Mouse (Mus musculus): ENCODE data around the gene Rhpn2. TPM values are rescaled to one million over a fixed set of nuclear protein-coding genes. Genes with fewer than 3 reads are reported as not detected.

Rhpn2 gene
- polyA plus RNA-seq, 1 experiment, result 7.5 TPM

DNA sequence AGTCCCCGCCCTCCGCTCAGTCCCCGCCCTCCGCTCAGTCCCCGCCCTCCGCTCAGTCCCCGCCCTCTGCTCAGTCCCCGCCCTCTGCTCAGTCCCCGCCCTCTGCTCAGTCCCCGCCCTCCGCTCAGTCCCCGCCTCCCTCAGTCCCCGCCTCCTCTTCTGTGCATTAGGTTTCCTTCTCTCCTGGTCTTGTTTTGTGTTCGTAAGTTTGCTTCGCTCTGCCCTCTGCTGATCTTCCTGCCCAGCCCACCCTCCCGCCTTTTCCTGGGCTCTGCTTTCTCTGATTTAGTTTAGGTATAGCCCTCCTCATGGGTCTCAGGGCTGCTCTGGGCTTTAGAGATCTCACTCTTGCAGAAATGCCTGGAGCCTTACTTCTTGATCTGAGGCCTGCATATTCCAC lies 47.9 kb downstream of the Rhpn2 start:
- no peak for DNase-seq
- peaks cover 6% of the 10 kb centered on the region; the same call in 1 of the 2 replicates for H3K4me1 ChIP-seq (ENCODE audit: control insufficient read depth, insufficient read depth, low read length)
- WGBS, result 76% methylated on average over 16 of the region's 16 CpGs
- TF ChIP-seq CTCF (IDR thresholded peaks at IDR 0.05; ENCODE audit: insufficient read depth, low read length) (no peak), POLR2A (IDR thresholded peaks at IDR 0.05; ENCODE audit: borderline replicate concordance, extremely low read depth, low read depth, low read length) (no peak)
- H3K4me3 ChIP-seq (replicated peaks; ENCODE audit: extremely low read depth, low read depth, low read length), result no peak overlapping the region

DNA sequence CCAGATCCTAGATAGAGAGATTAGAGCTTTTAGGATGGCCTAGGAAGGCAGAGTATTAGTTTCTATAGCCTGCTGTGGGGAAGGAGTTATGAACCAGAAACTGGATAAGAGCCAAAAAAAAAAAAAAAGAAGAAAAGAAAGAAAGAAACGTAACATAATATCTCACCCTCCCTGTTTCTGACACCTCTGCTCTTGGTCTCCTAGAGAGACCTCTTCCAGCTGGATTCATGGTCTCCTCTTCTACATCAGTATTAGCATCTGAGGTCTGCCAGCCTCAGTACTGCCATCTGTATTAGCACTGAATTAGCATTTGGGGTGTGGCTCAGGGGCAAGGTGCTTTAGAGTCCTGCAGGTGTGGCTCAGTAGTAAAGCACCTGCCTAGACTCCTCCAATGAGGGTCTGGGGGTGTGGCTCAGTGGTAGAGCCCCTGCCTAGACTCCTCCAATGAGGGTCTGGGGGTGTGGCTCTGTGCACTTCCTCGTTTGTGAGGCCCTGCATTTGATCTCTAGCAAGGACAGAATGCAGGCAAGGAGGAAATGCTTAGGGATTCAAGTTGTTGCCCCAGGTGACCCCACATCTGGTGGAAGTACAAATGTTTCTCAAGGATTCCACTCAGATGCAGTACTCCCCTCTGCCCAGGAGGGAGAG lies 48.9 kb downstream of the Rhpn2 start:
- peaks cover 7% of the 10 kb centered on the region; the same call in 1 of the 2 replicates for H3K4me1 ChIP-seq (ENCODE audit: control insufficient read depth, insufficient read depth, low read length)
- no peak overlapping the region for H3K4me3 ChIP-seq (replicated peaks; ENCODE audit: extremely low read depth, low read depth, low read length)
- TF ChIP-seq POLR2A (IDR thresholded peaks at IDR 0.05; ENCODE audit: borderline replicate concordance, extremely low read depth, low read depth, low read length) (no peak), CTCF (IDR thresholded peaks at IDR 0.05; ENCODE audit: insufficient read depth, low read length) (no peak)
- no peak for DNase-seq
- 51% methylated on average over 2 of the region's 2 CpGs for WGBS

- WGBS, result 38% methylated on average over 6 of the region's 6 CpGs
- Histone ChIP-seq H3K4me3 (replicated peaks; ENCODE audit: extremely low read depth, low read depth, low read length) (no peak overlapping the region), H3K4me1 (ENCODE audit: control insufficient read depth, insufficient read depth, low read length) (peaks cover 7% of the 10 kb centered on the region; the same call in 1 of the 2 replicates)
- peak; percentile 18; the same call in 1 of the 2 replicates for TF ChIP-seq POLR2A (IDR thresholded peaks at IDR 0.05; ENCODE audit: borderline replicate concordance, extremely low read depth, low read depth, low read length)
- peak; percentile 48 for TF ChIP-seq CTCF (IDR thresholded peaks at IDR 0.05; ENCODE audit: insufficient read depth, low read length)
- DNase-seq, result peak; percentile 57
These were observed 52.6 kb downstream of the Rhpn2 start for GRCm38 (mm10) chr7:35386525-35386952.

GRCm38 (mm10) chr7:35388694-35389093 lies 54.7 kb downstream of the Rhpn2 start:
- no peak overlapping the region for H3K4me3 ChIP-seq (replicated peaks; ENCODE audit: extremely low read depth, low read depth, low read length)
- DNase-seq, result no peak
- TF ChIP-seq CTCF (IDR thresholded peaks at IDR 0.05; ENCODE audit: insufficient read depth, low read length), result no peak
- no peak for TF ChIP-seq POLR2A (IDR thresholded peaks at IDR 0.05; ENCODE audit: borderline replicate concordance, extremely low read depth, low read depth, low read length)
- H3K4me1 ChIP-seq (ENCODE audit: control insufficient read depth, insufficient read depth, low read length), result peaks cover 7% of the 10 kb centered on the region; the same call in 1 of the 2 replicates
- 67% methylated on average over 6 of the region's 6 CpGs for WGBS

- peak; percentile 37 for DNase-seq
- no peak for TF ChIP-seq CTCF (IDR thresholded peaks at IDR 0.05; ENCODE audit: insufficient read depth, low read length)
- no peak for TF ChIP-seq POLR2A (IDR thresholded peaks at IDR 0.05; ENCODE audit: borderline replicate concordance, extremely low read depth, low read depth, low read length)
- Histone ChIP-seq H3K4me3 (replicated peaks; ENCODE audit: extremely low read depth, low read depth, low read length) (no peak overlapping the region), H3K4me1 (ENCODE audit: control insufficient read depth, insufficient read depth, low read length) (peaks cover 8% of the 10 kb centered on the region; the same call in 1 of the 2 replicates)
- WGBS, result 58% methylated on average over 5 of the region's 5 CpGs
These were observed 59.0 kb downstream of the Rhpn2 start for GRCm38 (mm10) chr7:35392935-35393334.

- Histone ChIP-seq H3K4me1 (ENCODE audit: control insufficient read depth, insufficient read depth, low read length) (peaks cover 8% of the 10 kb centered on the region; the same call in 1 of the 2 replicates), H3K4me3 (replicated peaks; ENCODE audit: extremely low read depth, low read depth, low read length) (peak overlapping the region; percentile 91)
- WGBS, result 9% methylated on average over 17 of the region's 17 CpGs
- DNase-seq, result peak; percentile 20
- TF ChIP-seq CTCF (IDR thresholded peaks at IDR 0.05; ENCODE audit: insufficient read depth, low read length), result no peak
- no peak for TF ChIP-seq POLR2A (IDR thresholded peaks at IDR 0.05; ENCODE audit: borderline replicate concordance, extremely low read depth, low read depth, low read length)
These were observed 61.9 kb downstream of the Rhpn2 start for GRCm38 (mm10) chr7:35395734-35396456.

DNA sequence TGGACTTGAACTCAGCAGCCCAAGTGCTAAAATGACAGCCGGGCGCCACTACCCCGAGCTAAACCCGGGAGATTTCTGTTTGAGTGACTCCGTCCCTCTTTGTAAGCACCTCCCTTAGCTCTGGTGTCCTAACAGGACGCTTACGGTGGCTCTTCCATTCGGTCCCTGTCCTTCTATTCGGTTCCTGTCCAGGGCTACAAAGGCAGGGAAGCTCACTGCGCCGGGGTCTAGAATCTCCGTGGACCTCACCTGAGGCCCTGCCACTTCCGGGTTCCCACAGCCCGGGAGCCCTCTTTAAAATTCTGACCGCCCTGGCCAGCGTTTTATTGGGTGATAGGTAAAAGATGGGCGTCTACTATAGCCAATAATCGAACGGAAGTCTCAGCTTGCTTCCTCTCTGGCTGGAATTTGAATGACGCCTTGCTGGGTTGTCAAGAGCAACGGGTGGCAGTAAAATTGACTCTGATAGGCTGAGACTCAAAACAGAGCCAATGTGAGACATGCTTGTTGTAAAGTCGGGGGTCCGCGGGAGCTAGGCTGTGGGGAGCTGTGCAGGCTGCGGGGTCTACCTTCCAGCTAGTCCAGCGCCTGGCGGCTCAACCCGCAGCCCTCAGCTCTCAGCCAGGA lies 62.7 kb downstream of the Rhpn2 start, which contains the start of the genes Faap24 and Cep89:
Faap24 (minus strand) TSS at position 295 of the 627 bp plus-strand sequence.
Cep89 (plus strand) TSS at position 494 of the 627 bp plus-strand sequence.
- WGBS, result under 1% methylated on average over 28 of the region's 28 CpGs
- Histone ChIP-seq H3K4me3 (replicated peaks; ENCODE audit: extremely low read depth, low read depth, low read length) (peak within 1 kb of the TSS; percentile 91), H3K4me1 (ENCODE audit: control insufficient read depth, insufficient read depth, low read length) (peaks cover 8% of the 10 kb centered on the region; the same call in 1 of the 2 replicates)
- peak; percentile 71; the same call in 1 of the 2 replicates for TF ChIP-seq POLR2A (IDR thresholded peaks at IDR 0.05; ENCODE audit: borderline replicate concordance, extremely low read depth, low read depth, low read length)
- TF ChIP-seq CTCF (IDR thresholded peaks at IDR 0.05; ENCODE audit: insufficient read depth, low read length), result no peak
- DNase-seq, result peak; percentile 94

DNA sequence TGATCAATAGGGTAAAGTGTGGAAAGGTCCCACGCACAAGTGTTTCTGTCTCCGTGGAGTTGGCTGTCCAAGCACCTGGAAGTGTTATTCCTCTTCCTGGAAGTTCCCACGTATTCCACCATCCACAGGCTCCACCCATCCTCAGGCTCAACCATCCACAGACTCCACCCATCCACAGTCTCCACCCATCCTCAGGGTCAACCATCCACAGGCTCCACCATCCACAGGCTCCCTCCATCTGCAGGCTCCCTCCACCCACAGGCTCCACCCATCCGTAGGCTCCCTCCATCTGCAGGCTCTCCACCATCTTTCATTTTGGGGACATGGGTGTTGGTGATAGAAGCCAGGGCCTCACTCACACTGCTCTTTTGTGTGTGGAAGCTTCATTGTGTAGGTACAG lies 67.2 kb downstream of the Rhpn2 start:
- WGBS, result 85% methylated on average over 4 of the region's 4 CpGs
- TF ChIP-seq POLR2A (IDR thresholded peaks at IDR 0.05; ENCODE audit: borderline replicate concordance, extremely low read depth, low read depth, low read length) (no peak), CTCF (IDR thresholded peaks at IDR 0.05; ENCODE audit: insufficient read depth, low read length) (no peak)
- no peak for DNase-seq
- Histone ChIP-seq H3K4me3 (replicated peaks; ENCODE audit: extremely low read depth, low read depth, low read length) (no peak overlapping the region), H3K4me1 (ENCODE audit: control insufficient read depth, insufficient read depth, low read length) (peaks cover 6% of the 10 kb centered on the region; the same call in 1 of the 2 replicates)

DNA sequence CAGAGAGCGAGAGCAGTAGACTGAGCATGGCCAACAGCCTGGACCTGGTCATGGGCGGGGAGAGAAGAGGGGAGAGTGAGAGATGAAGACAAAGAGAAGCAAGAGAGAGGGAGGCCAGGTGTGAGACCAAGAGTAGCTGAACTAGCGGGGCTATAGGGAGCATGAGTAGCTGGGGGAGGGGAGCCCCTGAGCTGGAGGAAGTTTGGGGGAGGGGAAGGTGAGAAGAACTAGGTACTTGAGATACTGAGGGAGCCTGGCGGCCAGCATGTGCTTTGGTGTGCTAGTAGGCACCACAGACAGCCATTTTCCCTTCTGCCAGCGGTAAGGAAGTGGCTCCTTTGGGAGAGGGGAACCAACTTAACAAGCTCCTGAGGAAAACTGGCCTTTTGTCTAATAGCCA lies 81.3 kb downstream of the Rhpn2 start:
- TF ChIP-seq POLR2A (IDR thresholded peaks at IDR 0.05; ENCODE audit: borderline replicate concordance, extremely low read depth, low read depth, low read length) (no peak), CTCF (IDR thresholded peaks at IDR 0.05; ENCODE audit: insufficient read depth, low read length) (no peak)
- Histone ChIP-seq H3K4me1 (ENCODE audit: control insufficient read depth, insufficient read depth, low read length) (no peaks in the 10 kb centered on the region), H3K4me3 (replicated peaks; ENCODE audit: extremely low read depth, low read depth, low read length) (no peak overlapping the region)
- no peak for DNase-seq
- WGBS, result 62% methylated on average over 5 of the region's 5 CpGs
